Mouse (Mus musculus) megakaryocyte, adult 5-6 weeks (primary cell): Measurements from ENCODE around the gene Zfp977. TPM values are rescaled to one million over a fixed set of nuclear protein-coding genes. Genes with fewer than 3 reads are reported as not detected.
"Not testable (repeated sequence)": the region's sequence is repeated elsewhere in the genome, so short reads cannot be mapped to it uniquely, and the experiment has no call there.

ENCODE experiments used
- ATAC-seq: 2 replicates; pipeline ENCODE4 v1.8.0; 2016; ENCODE audit warnings: mild to moderate bottlenecking, inconsistent platforms; ENCODE audit not compliant: poor library complexity, severe bottlenecking
- total RNA-seq, 2 experiments: library from RNA; stranded (forward) in 1 of 2; stranded (reverse) in 1 of 2; fragments of 153-499, 151-499 nt in 1 of 2; fragments of 221-1000, 200-1000 nt in 1 of 2; gene quantifications; 2 replicates each; pipeline versions ENCODE4 v1.2.3 to v1.2.4; 2015 to 2017

Gene Zfp977
- total RNA-seq (2015) (not detected in 2 replicates), total RNA-seq (2017) (0.26 TPM in 1 of 2 replicates, not detected in the other)

DNA sequence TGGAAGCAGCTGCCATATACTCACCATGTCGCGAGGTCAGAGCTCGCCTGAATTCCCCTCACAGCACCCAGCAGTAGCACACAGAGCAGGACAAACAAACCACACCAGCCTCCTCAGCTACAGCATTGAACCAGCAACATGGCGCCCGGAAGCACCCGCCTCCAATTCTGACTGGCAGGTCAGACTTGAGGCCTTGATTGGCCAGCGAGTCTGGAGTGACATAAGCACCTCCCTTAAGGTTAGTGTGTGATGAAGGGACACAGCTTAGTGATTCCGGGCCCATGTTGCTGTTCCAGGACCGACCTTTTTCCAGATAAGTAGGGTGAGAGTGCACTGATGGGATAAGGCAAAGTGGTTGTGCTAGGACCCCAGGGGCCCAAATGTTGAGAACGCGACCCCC lies at the start of gene Zfp977:
Gene Zfp977 (minus strand): TSS at position 135 of the 400 bp plus-strand sequence.
- not testable (repeated sequence) for ATAC-seq

DNA sequence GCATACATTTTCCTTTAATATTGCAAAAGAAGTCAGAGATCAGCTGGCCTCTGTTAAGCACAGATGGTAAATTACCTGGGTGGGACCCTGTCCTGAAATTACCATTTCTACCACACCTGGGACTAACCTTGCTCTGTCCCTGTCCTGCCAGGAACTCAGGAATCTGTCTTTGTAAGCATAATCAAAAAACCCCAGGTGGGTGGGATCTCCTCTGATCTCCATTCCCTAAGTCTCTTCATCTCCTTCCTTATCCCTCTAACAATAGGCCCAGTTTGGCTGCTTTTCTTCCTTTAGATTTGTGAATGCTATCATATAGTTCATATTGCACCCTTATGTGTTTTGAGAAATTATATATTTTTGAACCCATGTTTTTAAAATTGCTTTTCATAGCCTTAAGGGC lies 38.7 kb upstream of the Zfp977 start:
- not testable (repeated sequence) for ATAC-seq

DNA sequence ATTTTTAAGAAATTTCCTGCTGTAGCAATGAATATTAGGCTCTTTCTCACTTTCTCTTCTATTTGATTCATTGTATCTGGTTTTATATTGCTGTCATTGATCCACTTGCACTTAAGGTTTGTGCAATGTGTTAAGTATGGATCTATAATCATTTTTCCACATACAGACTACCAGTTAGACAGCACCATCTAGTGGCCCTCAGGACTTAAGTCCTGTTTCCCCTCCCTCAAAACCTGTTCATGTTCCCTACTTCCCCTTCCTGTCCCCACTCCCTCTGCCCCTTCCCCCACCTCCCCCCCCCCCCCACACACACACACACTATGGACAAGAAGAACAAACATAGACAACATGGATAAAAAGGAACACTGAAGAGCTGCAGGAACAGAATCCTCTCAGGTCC lies 3.3 kb upstream of the Zfp977 start:
- not testable (repeated sequence) for ATAC-seq

DNA sequence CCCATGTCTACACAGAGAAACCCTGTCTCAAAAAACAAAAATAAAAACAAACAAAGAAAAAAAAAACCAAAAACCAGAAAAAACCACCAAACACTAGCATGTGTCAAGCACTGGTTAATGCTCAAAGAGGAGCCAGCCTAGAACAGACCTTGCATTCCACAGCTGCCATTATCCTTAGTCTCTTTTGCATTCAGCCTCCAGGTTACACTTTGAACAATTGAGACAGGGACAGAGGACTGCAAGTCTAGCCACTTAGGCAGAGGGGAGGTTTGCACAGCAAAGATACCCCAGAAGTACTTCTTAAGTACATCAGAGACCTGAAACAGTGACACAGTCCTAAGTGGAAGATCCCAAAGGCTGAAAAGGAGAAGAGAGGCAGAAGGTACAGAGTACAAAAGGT lies 1.0 kb downstream of the Zfp977 start:
- ATAC-seq: not testable (repeated sequence)

DNA sequence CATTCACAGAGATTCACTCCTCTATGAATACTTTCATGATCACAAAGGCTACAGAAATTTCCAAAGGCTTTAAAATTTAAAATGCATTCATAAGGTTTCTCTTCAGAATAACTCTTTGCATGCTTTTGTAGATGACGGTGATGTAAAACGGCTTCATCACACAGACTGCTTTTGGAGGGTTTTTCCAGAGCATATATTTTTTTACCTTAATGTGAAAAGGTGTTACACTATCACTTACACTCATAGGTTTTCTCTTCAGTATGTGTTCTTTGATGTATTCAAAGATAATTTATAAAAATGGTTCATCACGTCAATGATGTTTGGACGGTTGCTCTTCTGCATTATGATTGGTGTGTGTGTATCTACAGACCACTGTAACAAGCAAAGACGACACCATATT lies 13.9 kb downstream of the Zfp977 start, which contains the start of gene Gm21028:
Gene Gm21028 (minus strand): TSS at position 101 of the 400 bp plus-strand sequence.
- ATAC-seq: no peak

DNA sequence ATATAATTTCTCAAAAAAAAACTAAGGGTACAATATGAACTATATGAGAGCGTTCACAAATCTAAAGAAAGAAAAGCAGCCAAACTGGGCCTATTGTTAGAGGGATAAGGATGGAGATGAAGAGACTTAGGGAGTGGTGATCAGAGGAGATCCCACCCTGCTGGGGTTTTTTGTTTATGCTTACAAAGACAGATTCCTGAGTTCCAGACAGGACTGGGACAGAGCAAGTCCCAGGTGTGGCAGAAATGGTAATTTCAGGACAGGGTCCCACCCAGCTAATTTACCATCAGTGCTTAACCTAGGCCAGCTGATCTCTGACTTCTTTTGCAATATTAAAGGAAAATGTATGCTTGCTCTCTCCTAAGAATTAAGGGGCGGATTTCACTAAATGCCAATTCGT lies 40.6 kb downstream of the Zfp977 start:
- no peak for ATAC-seq

Other genes starting within 250 kb of the Zfp977 start
- gene 4933421I07Rik, start 144.4 kb downstream of the Zfp977 start, total RNA-seq (2015): 0.38 TPM in 1 of 2 replicates, not detected in the other
- not detected in 2 replicates for gene 4933421I07Rik, start 144.4 kb downstream of the Zfp977 start, total RNA-seq (2017)
- gene Zfp141, start 86.8 kb downstream of the Zfp977 start, total RNA-seq (2015): 11.5 and 12.5 TPM in 2 replicates
- 12.0 and 14.3 TPM in 2 replicates for gene Zfp141, start 86.8 kb downstream of the Zfp977 start, total RNA-seq (2017)
- gene Gm21028, start 14.0 kb downstream of the Zfp977 start, total RNA-seq (2015): not detected in 2 replicates
- gene Gm21028, start 14.0 kb downstream of the Zfp977 start, total RNA-seq (2017): not detected in 2 replicates
- gene Zfp976, start 50.0 kb upstream of the Zfp977 start, total RNA-seq (2015): 0.52 and 1.2 TPM in 2 replicates
- 0.40 and 0.85 TPM in 2 replicates for gene Zfp976, start 50.0 kb upstream of the Zfp977 start, total RNA-seq (2017)
- 1.8 and 3.2 TPM in 2 replicates for gene Zfp975, start 100.2 kb upstream of the Zfp977 start, total RNA-seq (2015)
- 2.0 and 2.3 TPM in 2 replicates for gene Zfp975, start 100.2 kb upstream of the Zfp977 start, total RNA-seq (2017)
- gene Gm17067, start 134.5 kb upstream of the Zfp977 start, total RNA-seq (2015): not detected in 2 replicates
- not detected in 2 replicates for gene Gm17067, start 134.5 kb upstream of the Zfp977 start, total RNA-seq (2017)
- gene Vmn2r62, start 201.0 kb upstream of the Zfp977 start, total RNA-seq (2015): not detected in 2 replicates
- gene Vmn2r62, start 201.0 kb upstream of the Zfp977 start, total RNA-seq (2017): not detected in 2 replicates